Mouse (Mus musculus) limb, embryonic 13.5 days (tissue): Measurements from ENCODE around the gene Rps16. TPM values are rescaled to one million over a fixed set of nuclear protein-coding genes. Genes with fewer than 3 reads are reported as not detected.

Experiments
- polyA plus RNA-seq: library from polyadenylated mRNA; unstranded; fragments of >200 nt; fragmentation: Nextera tagmentation; extraction: Ambion mirVana; gene quantifications from 2 replicates; pipeline ENCODE4 v1.2.1, GENCODE M21; 2015

The Rps16 gene
- polyA plus RNA-seq, 1 experiment from 2014 or later, result 908 TPM

Other genes starting within 250 kb of the Rps16 start
- gene 9530053A07Rik, start 221.2 kb upstream of the Rps16 start, polyA plus RNA-seq, result 0.03 TPM in 1 of 2 replicates, not detected in the other
- 142 and 151 TPM in 2 replicates for gene Fbl, start 180.9 kb upstream of the Rps16 start, polyA plus RNA-seq
- 15.0 and 16.0 TPM in 2 replicates for gene Dyrk1b, start 171.2 kb upstream of the Rps16 start, polyA plus RNA-seq
- gene Eid2, start 82.8 kb upstream of the Rps16 start, polyA plus RNA-seq, result 2.5 and 4.4 TPM in 2 replicates
- gene Eid2b, start 72.9 kb upstream of the Rps16 start, polyA plus RNA-seq, result 16.6 TPM in 2 replicates
- 0.20 and 0.48 TPM in 2 replicates for gene Selenov, start 59.5 kb upstream of the Rps16 start, polyA plus RNA-seq
- 1.3 and 1.4 TPM in 2 replicates for gene Dll3, start 48.4 kb upstream of the Rps16 start, polyA plus RNA-seq
- gene Timm50, start 38.6 kb upstream of the Rps16 start, polyA plus RNA-seq, result 144 and 146 TPM in 2 replicates
- gene Supt5, start 11.9 kb upstream of the Rps16 start, polyA plus RNA-seq, result 98.8 and 106 TPM in 2 replicates
- gene Plekhg2, start 21.9 kb downstream of the Rps16 start, polyA plus RNA-seq, result 89.5 and 98.3 TPM in 2 replicates
- gene Zfp36, start 29.6 kb downstream of the Rps16 start, polyA plus RNA-seq, result 8.9 and 10.3 TPM in 2 replicates
- 47.9 and 55.0 TPM in 2 replicates for gene Med29, start 42.1 kb downstream of the Rps16 start, polyA plus RNA-seq
- 77.9 and 89.5 TPM in 2 replicates for gene Paf1, start 42.3 kb downstream of the Rps16 start, polyA plus RNA-seq
- 7.8 and 8.6 TPM in 2 replicates for gene Gmfg, start 86.8 kb downstream of the Rps16 start, polyA plus RNA-seq
- gene Lrfn1, start 101.3 kb downstream of the Rps16 start, polyA plus RNA-seq, result 4.1 and 5.0 TPM in 2 replicates
- gene Ifnl2, start 159.8 kb downstream of the Rps16 start, polyA plus RNA-seq, result not detected in 2 replicates
- not detected in 2 replicates for gene Ifnl3, start 172.2 kb downstream of the Rps16 start, polyA plus RNA-seq
- not detected in 2 replicates for gene Sycn, start 190.2 kb downstream of the Rps16 start, polyA plus RNA-seq
- gene Nccrp1, start 196.6 kb downstream of the Rps16 start, polyA plus RNA-seq, result not detected in 2 replicates
- gene Samd4b, start 247.5 kb downstream of the Rps16 start, polyA plus RNA-seq, result 26.7 and 31.7 TPM in 2 replicates
- gene Pak4, start 247.5 kb downstream of the Rps16 start, polyA plus RNA-seq, result 33.2 and 33.4 TPM in 2 replicates